Mouse (Mus musculus) adrenal gland, postnatal 14 days (tissue): ENCODE data around the gene Ccdc115. TPM values are rescaled to one million over a fixed set of nuclear protein-coding genes. Genes with fewer than 3 reads are reported as not detected.

ENCODE experiments used
- microRNA-seq, 2 experiments: library from miRNA; unstranded; fragments of <30 nt; microRNA quantifications; one replicate each; pipeline ENCODE4 v1.2.0; 2021
- total RNA-seq: library from RNA; stranded (reverse); gene quantifications from 2 replicates; pipeline ENCODE4 v1.2.3, GENCODE M21; 2021

Ccdc115 gene
- total RNA-seq, 1 experiment from 2014 or later = 16.4 TPM

Small RNA genes within 50 kb of the gene (microRNA-seq; reads per million reads assigned to microRNA genes)
- 0 to 1.1 reads per million in 2 experiments for gene Mir5103

Other genes with a start within 250 kb of the Ccdc115 start
- gene Imp4, start 179 bp upstream of the Ccdc115 start, total RNA-seq = 59.8 and 61.0 TPM in 2 replicates
- gene Ptpn18, start 20.1 kb upstream of the Ccdc115 start, total RNA-seq = 3.6 and 15.3 TPM in 2 replicates
- not detected in 2 replicates for gene Prss39, start 58.7 kb upstream of the Ccdc115 start, total RNA-seq
- gene Cfc1, start 96.0 kb upstream of the Ccdc115 start, total RNA-seq = not detected in 2 replicates
- gene Prss40, start 121.3 kb upstream of the Ccdc115 start, total RNA-seq = not detected in 2 replicates
- 0.70 and 0.71 TPM in 2 replicates for gene Amer3, start 140.0 kb upstream of the Ccdc115 start, total RNA-seq